Mouse (Mus musculus) heart, embryonic 14.5 days (tissue): ENCODE measurements around the gene Lemd1. TPM values are rescaled to one million over a fixed set of nuclear protein-coding genes. Genes with fewer than 3 reads are reported as not detected.

Experiments
- ATAC-seq: fragments of 200-750 bp; cut with Nextera tagmentation; 2 replicates; pipeline ENCODE4 v1.8.0; 2017; ENCODE audit warnings: low read depth, moderate TSS enrichment; ENCODE audit not compliant: insufficient number of reproducible peaks, insufficient read depth, low FRiP score
- H3K27ac ChIP-seq, 2 experiments: fragments of 200-500 bp in 1 of 2; fragments of 300-500 bp in 1 of 2; sonication (generic) in 1 of 2; replicated peaks in 1 of 2; 2 replicates each; pipeline ENCODE4 v1.5.1; 2012 to 2014; ENCODE audit warnings: low read depth in 2 of 2, low read length in 2 of 2, control low read depth in 1 of 2, mild to moderate bottlenecking in 1 of 2, mixed read lengths in 1 of 2; ENCODE audit not compliant: control insufficient read depth in 1 of 2, insufficient read depth in 1 of 2
- H3K27me3 ChIP-seq: fragments of 300-500 bp; sonication (generic); 2 replicates; pipeline ENCODE4 v1.6.1; 2014; ENCODE audit warnings: mild to moderate bottlenecking, low read length, control low read depth; ENCODE audit not compliant: control insufficient read depth, insufficient read depth
- H3K36me3 ChIP-seq: fragments of 300-500 bp; sonication (generic); 2 replicates; pipeline ENCODE4 v1.6.1; 2014; ENCODE audit warnings: mild to moderate bottlenecking, control low read depth, low read length, mixed read lengths; ENCODE audit not compliant: control insufficient read depth, insufficient read depth
- H3K4me1 ChIP-seq, 2 experiments: fragments of 200-500 bp in 1 of 2; fragments of 300-500 bp in 1 of 2; sonication (generic) in 1 of 2; 2 replicates each; pipeline ENCODE4 v1.6.1; 2012 to 2014; ENCODE audit warnings: low read length in 2 of 2, control low read depth in 1 of 2, mixed read lengths in 1 of 2; ENCODE audit not compliant: control insufficient read depth in 2 of 2, insufficient read depth in 2 of 2
- H3K4me2 ChIP-seq: fragments of 300-500 bp; sonication (generic); 2 replicates; pipeline ENCODE4 v1.6.1; 2014; ENCODE audit warnings: mild to moderate bottlenecking, low read length
- H3K4me3 ChIP-seq, 2 experiments: fragments of 200-500 bp in 1 of 2; fragments of 300-500 bp in 1 of 2; sonication (generic) in 1 of 2; 2 replicates each; pipeline ENCODE4 v1.5.1; 2012 to 2014; ENCODE audit warnings: low read length in 2 of 2, mild to moderate bottlenecking in 2 of 2, control low read depth in 1 of 2, low read depth in 1 of 2, moderate library complexity in 1 of 2; ENCODE audit not compliant: control insufficient read depth in 1 of 2, insufficient read depth in 1 of 2
- H3K9ac ChIP-seq: fragments of 300-500 bp; sonication (generic); 2 replicates; pipeline ENCODE4 v1.6.1; 2014; ENCODE audit warnings: mild to moderate bottlenecking, low read length
- H3K9me3 ChIP-seq: fragments of 300-500 bp; sonication (generic); 2 replicates; pipeline ENCODE4 v1.6.1; 2016; ENCODE audit warnings: low read length, control low read depth; ENCODE audit not compliant: control insufficient read depth
- WGBS: fragments of 180-500 bp; shearing (Covaris S2); extraction: QIAGEN DNeasy Blood & Tissue Kit; methylation state at CpG from one replicate; pipeline ENCODE4 v1.1.7; 2014; 5-methylcytosine and 5-hydroxymethylcytosine counted together
- polyA plus RNA-seq: library from polyadenylated mRNA; unstranded; fragments of >200 nt; fragmentation: Nextera tagmentation; extraction: Ambion mirVana; gene quantifications from 2 replicates; pipeline ENCODE4 v1.2.1, GENCODE M21; 2014

Gene Lemd1
- polyA plus RNA-seq: not detected in 2 replicates

GRCm38 (mm10) chr1:132191093-132191785 is at the start of gene Lemd1, which contains the start of gene AC124108.1:
Lemd1 (plus strand) TSS chr1:132191431.
AC124108.1 (plus strand) TSS chr1:132191457.
- ATAC-seq: no peak

GRCm38 (mm10) chr1:132141753-132142152 is 49.5 kb upstream of the Lemd1 start:
- H3K27ac ChIP-seq: no peak overlapping the region
- peaks cover 7 to 14% of the 10 kb centered on the region in 2 experiments for H3K4me1 ChIP-seq
- no peak overlapping the region for H3K4me2 ChIP-seq
- no peak overlapping the region for H3K4me3 ChIP-seq
- no peak overlapping the region for H3K9ac ChIP-seq
- no peaks in the 10 kb centered on the region for H3K9me3 ChIP-seq
- no peaks in the 10 kb centered on the region for H3K27me3 ChIP-seq
- 67% methylated on average over 13 of the region's 13 CpGs for WGBS
- no peak for ATAC-seq
- no peaks in the 10 kb centered on the region for H3K36me3 ChIP-seq

More at GRCm38 (mm10) chr1:132191093-132191785, at the start of gene Lemd1, which contains the start of gene AC124108.1:
- Histone ChIP-seq H3K36me3 (no peaks in the 10 kb centered on the region), H3K4me3 (peak within 1 kb of the TSS; percentile 34 to 55), H3K27me3 (peaks cover 84% of the 10 kb centered on the region), H3K4me2 (peak within 1 kb of the TSS; percentile 98), H3K9ac (peak within 1 kb of the TSS; percentile 52), H3K9me3 (no peaks in the 10 kb centered on the region), H3K27ac (no peak within 1 kb of the TSS), H3K4me1 (peaks cover 5 to 22% of the 10 kb centered on the region in 2 experiments; a peak in 3 of 4 replicates)
- 1% methylated on average over 34 of the region's 34 CpGs for WGBS

- no peak overlapping the region for H3K4me3 ChIP-seq
- no peaks in the 10 kb centered on the region for H3K27me3 ChIP-seq
- no peak overlapping the region for H3K4me2 ChIP-seq
- no peak for ATAC-seq
- H3K9me3 ChIP-seq: no peaks in the 10 kb centered on the region
- H3K27ac ChIP-seq: no peak overlapping the region
- WGBS: 45% methylated on average over 5 of the region's 5 CpGs
- no peak overlapping the region for H3K9ac ChIP-seq
- H3K36me3 ChIP-seq: no peaks in the 10 kb centered on the region
- peaks cover 7 to 11% of the 10 kb centered on the region in 2 experiments for H3K4me1 ChIP-seq
Observed at GRCm38 (mm10) chr1:132143079-132143478, 48.2 kb upstream of the Lemd1 start.

GRCm38 (mm10) chr1:132143730-132144129 is 47.5 kb upstream of the Lemd1 start:
- no peak for ATAC-seq
- no peak overlapping the region for H3K27ac ChIP-seq
- peaks cover 4 to 5% of the 10 kb centered on the region in 2 experiments for H3K4me1 ChIP-seq
- no peaks in the 10 kb centered on the region for H3K27me3 ChIP-seq
- no peak overlapping the region for H3K4me3 ChIP-seq
- H3K4me2 ChIP-seq: no peak overlapping the region
- H3K36me3 ChIP-seq: no peaks in the 10 kb centered on the region
- 59% methylated on average over 4 of the region's 4 CpGs for WGBS
- H3K9ac ChIP-seq: no peak overlapping the region
- H3K9me3 ChIP-seq: no peaks in the 10 kb centered on the region

GRCm38 (mm10) chr1:132144223-132144622 is 47.0 kb upstream of the Lemd1 start:
- whole genome bisulfite sequencing: 56% methylated on average over 2 of the region's 2 CpGs
- ATAC-seq: no peak
- Histone ChIP-seq H3K27me3 (no peaks in the 10 kb centered on the region), H3K27ac (no peak overlapping the region), H3K9ac (no peak overlapping the region), H3K4me3 (no peak overlapping the region), H3K4me1 (peaks cover 0 to 2% of the 10 kb centered on the region in 2 experiments; a peak in 3 of 4 replicates), H3K36me3 (no peaks in the 10 kb centered on the region), H3K9me3 (no peaks in the 10 kb centered on the region), H3K4me2 (no peak overlapping the region)

GRCm38 (mm10) chr1:132144837-132145236 is 46.4 kb upstream of the Lemd1 start:
- H3K27me3 ChIP-seq: no peaks in the 10 kb centered on the region
- no peak for ATAC-seq
- no peak overlapping the region for H3K4me3 ChIP-seq
- WGBS: 81% methylated on average over 3 of the region's 3 CpGs
- H3K9me3 ChIP-seq: no peaks in the 10 kb centered on the region
- no peak overlapping the region for H3K4me2 ChIP-seq
- no peak overlapping the region for H3K27ac ChIP-seq
- H3K36me3 ChIP-seq: no peaks in the 10 kb centered on the region
- peaks cover 4 to 6% of the 10 kb centered on the region in 2 experiments for H3K4me1 ChIP-seq
- no peak overlapping the region for H3K9ac ChIP-seq

- Histone ChIP-seq H3K27me3 (no peaks in the 10 kb centered on the region), H3K4me2 (no peak overlapping the region), H3K27ac (no peak overlapping the region), H3K36me3 (no peaks in the 10 kb centered on the region), H3K4me3 (no peak overlapping the region), H3K4me1 (peaks cover 16 to 17% of the 10 kb centered on the region in 2 experiments), H3K9me3 (no peaks in the 10 kb centered on the region), H3K9ac (no peak overlapping the region)
- WGBS: 86% methylated on average over 8 of the region's 8 CpGs
- no peak for ATAC-seq
Observed at GRCm38 (mm10) chr1:132145973-132146685, 45.1 kb upstream of the Lemd1 start.
